Mouse (Mus musculus) gastrocnemius, adult 18-20 months (tissue): ENCODE results near the gene Tnnt3. TPM values are rescaled to one million over a fixed set of nuclear protein-coding genes. Genes with fewer than 3 reads are reported as not detected.

Experiments used
- DNase-seq: peaks from one replicate; pipeline ENCODE4 v3.0.0; 2021; ENCODE audit warnings: low spot score
- total RNA-seq, 2 experiments: library from RNA; stranded (reverse); gene quantifications; 2 replicates each; pipeline ENCODE4 v1.2.3; 2021

The Tnnt3 gene
- total RNA-seq, 2 experiments from 2014 or later: 35,269 to 35,976 TPM

GRCm38 (mm10) chr7:142505942-142506341 is 7.3 kb downstream of the Tnnt3 start:
- no peak for DNase-seq

- DNase-seq: no peak
Observed at GRCm38 (mm10) chr7:142506501-142506900, 7.9 kb downstream of the Tnnt3 start.

GRCm38 (mm10) chr7:142507453-142507852 is 8.8 kb downstream of the Tnnt3 start:
- no peak for DNase-seq

- no peak for DNase-seq
Observed at GRCm38 (mm10) chr7:142509518-142509917, 10.9 kb downstream of the Tnnt3 start.

- no peak for DNase-seq
Observed at GRCm38 (mm10) chr7:142510021-142510777, 11.6 kb downstream of the Tnnt3 start.

- no peak for DNase-seq
Observed at GRCm38 (mm10) chr7:142514048-142514447, 15.4 kb downstream of the Tnnt3 start.

GRCm38 (mm10) chr7:142516221-142516978 is 17.8 kb downstream of the Tnnt3 start:
- peak; percentile 67 for DNase-seq

- peak; percentile 48 for DNase-seq
Observed at GRCm38 (mm10) chr7:142517531-142517930, 18.9 kb downstream of the Tnnt3 start.

GRCm38 (mm10) chr7:142520331-142520730 is 21.7 kb downstream of the Tnnt3 start:
- DNase-seq: no peak

- DNase-seq: no peak
Observed at GRCm38 (mm10) chr7:142522352-142522751, 23.7 kb downstream of the Tnnt3 start.

- no peak for DNase-seq
Observed at GRCm38 (mm10) chr7:142523200-142523990, 24.8 kb downstream of the Tnnt3 start.

GRCm38 (mm10) chr7:142525342-142526178 is 26.9 kb downstream of the Tnnt3 start:
- DNase-seq: no peak

GRCm38 (mm10) chr7:142529350-142529749 is 30.7 kb downstream of the Tnnt3 start:
- DNase-seq: no peak

- DNase-seq: no peak
Observed at GRCm38 (mm10) chr7:142531973-142532521, 33.4 kb downstream of the Tnnt3 start.

GRCm38 (mm10) chr7:142532671-142533058 is 34.0 kb downstream of the Tnnt3 start, which contains the start of gene Mrpl23:
Mrpl23 (plus strand) TSS chr7:142532686.
- no peak for DNase-seq

GRCm38 (mm10) chr7:142533059-142533855 is 34.6 kb downstream of the Tnnt3 start:
- peak; percentile 85 for DNase-seq

- no peak for DNase-seq
Observed at GRCm38 (mm10) chr7:142535116-142535515, 36.5 kb downstream of the Tnnt3 start.

- no peak for DNase-seq
Observed at GRCm38 (mm10) chr7:142535832-142536231, 37.2 kb downstream of the Tnnt3 start.

GRCm38 (mm10) chr7:142537181-142537580 is 38.5 kb downstream of the Tnnt3 start:
- no peak for DNase-seq

GRCm38 (mm10) chr7:142537879-142538278 is 39.2 kb downstream of the Tnnt3 start:
- no peak for DNase-seq
